Mouse (Mus musculus) left cerebral cortex, adult 11 months (tissue): ENCODE data around the gene Sned1.
"Not testable (repeated sequence)": the region's sequence is repeated elsewhere in the genome, so short reads cannot be mapped to it uniquely, and the experiment has no call there.

Source experiments
- DNase-seq: peaks from one replicate; pipeline ENCODE4 v3.0.0; 2022; ENCODE audit warnings: low spot score

Gene Sned1

DNA sequence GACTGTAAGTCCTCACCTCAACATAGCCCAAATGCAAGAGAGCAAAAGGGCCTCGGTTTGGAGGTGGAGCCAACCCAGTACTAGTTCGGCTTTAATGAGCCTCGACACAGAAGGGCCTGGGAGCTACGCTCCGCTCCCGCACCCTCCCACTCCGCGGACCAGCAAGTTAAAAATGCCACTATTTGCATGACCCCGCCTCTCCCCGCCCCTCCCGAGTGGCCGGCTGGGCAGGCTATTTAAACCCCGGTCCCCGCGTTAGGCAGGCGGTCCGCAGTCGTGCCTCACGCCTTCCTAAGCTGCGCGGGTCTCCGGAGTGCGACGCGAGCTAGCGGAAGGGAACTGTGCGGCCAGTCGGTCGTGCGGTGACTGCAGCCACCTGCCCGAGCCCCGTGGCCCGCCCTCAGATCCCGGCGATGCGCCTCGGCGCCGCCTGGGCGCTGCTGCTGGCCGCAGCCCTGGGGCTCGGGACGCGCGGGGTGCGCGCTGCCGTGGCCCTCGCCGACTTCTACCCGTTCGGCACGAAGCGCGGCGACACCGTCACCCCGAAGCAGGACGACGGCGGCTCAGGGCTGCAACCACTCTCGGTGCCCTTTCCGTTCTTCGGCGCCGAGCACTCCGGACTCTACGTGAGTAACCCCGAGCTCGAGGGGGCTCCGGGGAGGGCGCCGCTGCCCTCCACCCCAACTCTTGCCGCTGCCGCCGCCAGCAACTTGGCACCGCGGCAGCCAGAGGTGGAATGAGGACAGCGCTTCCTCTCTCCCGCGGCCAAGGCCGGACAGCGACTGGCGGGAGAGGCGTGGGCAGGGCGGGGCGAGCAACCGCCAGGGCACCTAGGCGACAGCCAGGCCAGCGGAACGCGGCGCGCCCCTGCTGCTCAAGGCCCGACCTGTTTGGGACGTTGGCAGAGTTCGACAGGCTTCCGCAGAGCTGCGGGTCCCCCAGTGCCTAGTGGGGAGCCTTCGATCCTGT lies at the start of gene Sned1:
TSS of gene Sned1 (plus strand) at position 266 of the 969 bp plus-strand sequence.
- DNase-seq: peak; percentile 44

DNA sequence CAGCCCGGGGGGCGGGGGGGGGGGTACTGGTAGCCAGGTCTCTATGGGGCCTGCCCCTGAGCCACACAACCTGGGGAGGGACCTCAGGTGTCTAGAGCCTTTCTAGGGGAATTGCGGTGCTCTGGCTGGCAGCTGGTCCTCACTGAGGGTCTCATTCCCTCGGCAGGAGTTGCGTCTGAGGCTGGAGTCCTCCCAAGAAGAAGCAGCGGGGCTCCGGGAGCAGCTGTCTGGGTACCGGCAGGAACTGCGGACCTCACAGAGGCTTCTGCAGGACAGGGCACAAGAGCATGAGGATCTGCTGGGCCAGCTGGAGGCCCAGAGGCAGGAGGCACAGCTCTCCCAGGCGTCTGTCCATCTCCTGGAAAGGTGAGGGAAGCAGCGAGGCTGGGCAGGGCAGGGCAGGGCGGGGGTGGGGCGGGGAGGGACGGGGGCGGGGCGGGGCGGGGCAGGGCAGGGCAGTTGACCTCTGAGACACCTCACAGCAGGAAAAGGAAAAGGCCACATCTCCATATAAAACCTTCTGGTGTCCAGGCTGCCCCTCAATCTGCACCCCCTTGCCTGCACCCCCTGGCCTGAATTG lies 44.8 kb upstream of the Sned1 start:
- DNase-seq: no peak

DNA sequence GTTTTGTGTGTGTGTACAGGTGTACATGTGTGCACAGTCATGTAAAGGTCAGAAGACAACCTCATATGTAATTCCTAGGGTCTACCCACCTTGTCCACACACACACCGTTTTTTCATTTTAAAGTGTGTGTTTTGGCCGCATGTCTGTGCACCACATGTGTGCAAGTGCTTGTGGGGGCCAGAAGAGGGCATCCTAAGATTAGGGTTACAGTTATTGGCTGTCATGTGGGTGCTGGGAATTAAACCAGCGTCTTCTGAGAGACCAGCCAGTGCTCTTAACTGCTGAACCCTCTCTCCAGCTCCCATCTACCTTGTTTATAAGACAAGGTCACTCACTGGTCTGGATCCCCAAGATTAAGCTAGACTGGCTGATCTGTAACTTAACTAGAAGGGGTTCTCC lies 40.7 kb upstream of the Sned1 start:
- DNase-seq: no peak

DNA sequence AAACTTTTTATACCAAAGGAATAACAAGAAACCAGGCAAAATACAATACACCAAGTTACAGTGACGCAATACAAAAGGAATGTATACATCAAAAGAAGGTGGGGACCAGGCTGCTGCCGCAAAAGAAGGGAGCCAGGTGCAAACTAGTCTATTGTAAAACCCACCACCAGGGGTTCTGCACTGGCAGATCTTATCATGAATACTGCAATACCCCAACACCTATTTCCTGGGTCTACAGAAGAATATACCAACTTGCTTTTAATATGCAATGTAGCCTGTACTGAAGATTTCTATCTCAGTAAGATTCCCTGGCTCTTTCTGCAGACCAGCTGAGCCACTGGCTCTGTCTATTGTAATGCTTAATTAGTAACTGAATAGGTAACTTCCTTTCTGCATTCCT lies 38.2 kb upstream of the Sned1 start:
- DNase-seq: not testable (repeated sequence)

DNA sequence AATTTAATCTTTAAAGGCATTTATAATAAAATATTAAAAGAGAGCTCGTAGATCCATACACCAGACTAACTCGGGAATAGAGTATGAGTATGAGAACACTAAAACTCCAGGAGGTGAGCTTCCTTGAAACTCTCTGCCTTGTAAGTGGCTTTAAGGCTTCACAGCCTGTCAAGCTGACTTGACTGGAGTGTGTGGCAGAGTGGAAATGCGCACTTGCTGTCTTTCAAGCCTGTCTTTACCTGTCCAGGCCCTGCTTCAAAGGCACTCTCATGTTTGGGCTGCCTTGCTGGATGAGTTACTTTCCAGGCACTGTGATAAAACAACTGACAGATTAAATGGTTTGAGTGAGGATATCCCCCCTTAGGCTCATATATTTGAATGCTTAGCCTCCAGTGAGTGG lies 37.7 kb upstream of the Sned1 start:
- DNase-seq: no peak

- DNase-seq: no peak
These were observed 29.2 kb upstream of the Sned1 start for GRCm38 (mm10) chr1:93206277-93206970.

DNA sequence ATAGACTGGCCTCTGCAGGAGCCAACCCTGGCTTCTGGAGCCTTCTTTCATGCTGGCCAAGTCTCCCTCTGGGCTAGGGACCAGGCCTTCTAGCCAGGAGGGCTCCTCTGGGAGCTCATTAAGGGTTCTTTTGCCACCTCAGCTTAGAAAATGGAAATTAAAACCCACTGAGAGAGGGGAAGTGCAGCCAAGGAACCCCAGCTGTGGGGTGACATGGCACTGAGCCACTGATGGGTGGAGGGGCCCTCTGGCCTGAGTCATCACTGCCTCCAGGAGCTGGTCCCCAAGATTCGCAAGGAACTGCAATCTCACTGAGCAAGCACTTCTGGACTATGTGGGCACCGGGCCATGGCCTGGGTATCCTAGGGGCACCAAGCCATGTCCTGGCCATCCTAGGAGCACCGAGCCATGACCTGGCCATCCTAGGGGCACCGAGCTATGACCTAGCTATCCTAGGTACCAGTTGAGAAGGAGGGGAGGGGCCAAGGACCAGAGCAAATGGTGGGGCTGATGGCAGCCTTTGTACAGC lies 28.0 kb upstream of the Sned1 start:
- DNase-seq: no peak

DNA sequence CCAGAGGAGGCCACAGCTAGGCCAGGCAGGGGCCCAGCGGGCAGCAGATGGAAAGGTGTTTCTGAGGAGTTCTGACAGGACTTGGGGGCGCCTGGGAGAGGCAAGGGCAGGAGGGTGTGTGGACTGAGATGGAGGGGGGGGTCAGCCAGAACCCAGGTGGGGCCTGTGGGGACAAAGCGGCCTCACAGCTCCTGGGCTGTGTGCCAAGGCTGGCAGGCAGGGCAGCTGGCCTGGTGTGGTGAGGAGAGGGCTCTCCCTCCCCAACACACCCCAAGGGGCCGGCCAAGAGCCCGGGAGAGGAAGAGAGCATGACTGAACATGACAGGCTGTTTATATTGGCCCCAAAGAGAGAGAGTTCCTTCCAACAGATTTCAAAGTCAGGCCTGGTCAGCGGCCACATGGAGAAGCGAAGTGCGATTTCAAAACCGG lies 25.4 kb upstream of the Sned1 start:
- DNase-seq: peak; percentile 53

GRCm38 (mm10) chr1:93211019-93211418 lies 24.6 kb upstream of the Sned1 start:
- no peak for DNase-seq

GRCm38 (mm10) chr1:93211549-93212220 lies 24.0 kb upstream of the Sned1 start:
- no peak for DNase-seq

- no peak for DNase-seq
These were observed 23.2 kb upstream of the Sned1 start for GRCm38 (mm10) chr1:93212441-93212840.

- DNase-seq: no peak
These were observed 21.0 kb upstream of the Sned1 start for GRCm38 (mm10) chr1:93214612-93215011.

- DNase-seq: no peak
These were observed 18.7 kb upstream of the Sned1 start for GRCm38 (mm10) chr1:93216839-93217497.

DNA sequence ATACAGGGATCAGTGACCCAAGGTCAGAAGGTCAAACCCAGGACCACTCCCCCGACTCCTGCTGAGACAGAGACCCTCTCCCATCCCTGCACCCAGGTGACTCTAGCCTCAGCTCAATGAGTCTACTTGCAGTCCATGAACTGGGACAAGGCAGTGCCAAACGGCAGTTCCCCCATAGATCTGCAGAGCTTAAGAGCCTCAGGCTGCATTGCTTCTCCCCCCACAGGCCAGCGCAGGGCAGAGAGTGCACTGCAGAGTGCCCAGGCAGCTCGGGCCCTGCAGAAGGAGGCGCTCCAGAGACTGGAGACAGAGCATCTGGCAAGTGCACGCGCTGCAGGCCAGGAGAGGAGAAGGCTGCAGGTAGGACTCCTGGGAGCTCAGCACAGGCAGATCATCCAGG lies 18.1 kb upstream of the Sned1 start:
- no peak for DNase-seq

DNA sequence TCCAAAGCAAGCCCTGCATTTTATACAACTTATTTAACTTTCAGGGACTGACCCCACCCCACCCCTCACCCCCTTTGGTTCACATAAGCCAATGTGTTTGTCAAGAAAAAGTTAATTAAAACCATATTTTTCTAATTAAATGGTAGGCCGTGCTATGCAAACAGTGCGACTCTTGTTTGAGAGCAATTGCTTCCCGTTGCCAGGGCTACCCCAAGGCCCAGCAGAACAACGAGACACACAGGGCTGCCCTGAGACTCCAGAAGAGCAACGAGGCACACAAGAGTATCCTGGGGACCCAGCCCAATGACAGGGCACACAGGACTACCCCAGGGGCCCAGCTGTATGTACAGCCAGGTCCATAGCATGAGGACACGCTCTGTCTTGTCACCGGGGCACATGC lies 14.9 kb upstream of the Sned1 start:
- DNase-seq: no peak

- DNase-seq: no peak
These were observed 11.7 kb upstream of the Sned1 start for GRCm38 (mm10) chr1:93223972-93224371.

GRCm38 (mm10) chr1:93225226-93225625 lies 10.4 kb upstream of the Sned1 start:
- no peak for DNase-seq

DNA sequence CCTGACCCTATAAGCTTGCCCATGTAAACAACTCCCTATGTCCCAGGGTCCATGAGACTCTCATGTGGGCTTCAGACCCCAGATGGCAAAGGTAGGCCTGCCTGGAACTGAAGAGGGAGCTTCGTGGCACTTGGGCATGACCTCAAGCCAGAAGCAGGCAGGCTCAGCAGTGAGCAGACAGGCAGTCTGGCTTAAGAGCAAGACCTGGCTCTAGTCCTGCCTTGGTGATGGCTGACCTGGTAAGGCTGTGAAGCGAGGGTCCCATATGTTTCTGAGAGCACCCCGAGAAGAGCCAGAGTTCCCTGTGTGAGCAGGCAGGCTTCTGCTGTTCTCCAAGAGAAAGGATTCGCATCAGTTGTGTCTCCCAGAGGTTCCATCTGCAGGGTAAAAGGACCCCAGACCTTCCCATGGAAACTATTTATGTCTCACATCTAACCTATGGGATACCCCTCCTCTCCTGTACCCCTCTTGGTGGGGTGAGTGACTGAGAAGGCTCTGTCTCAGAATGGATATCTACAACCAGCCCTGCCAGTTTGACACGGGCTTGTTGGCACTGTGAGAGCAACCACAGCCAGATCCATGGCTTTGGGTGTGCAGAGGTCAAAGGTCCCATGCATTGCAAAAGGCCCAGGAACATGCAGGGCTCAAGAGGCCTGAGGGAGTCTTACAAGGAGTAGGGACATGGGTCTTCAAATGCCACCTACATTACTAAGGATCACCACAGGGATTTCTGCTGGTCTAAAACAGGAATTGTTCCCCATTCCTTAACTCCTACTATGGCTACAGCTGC lies 9.7 kb upstream of the Sned1 start:
- no peak for DNase-seq

- DNase-seq: no peak
These were observed 8.2 kb upstream of the Sned1 start for GRCm38 (mm10) chr1:93227303-93227975.

DNA sequence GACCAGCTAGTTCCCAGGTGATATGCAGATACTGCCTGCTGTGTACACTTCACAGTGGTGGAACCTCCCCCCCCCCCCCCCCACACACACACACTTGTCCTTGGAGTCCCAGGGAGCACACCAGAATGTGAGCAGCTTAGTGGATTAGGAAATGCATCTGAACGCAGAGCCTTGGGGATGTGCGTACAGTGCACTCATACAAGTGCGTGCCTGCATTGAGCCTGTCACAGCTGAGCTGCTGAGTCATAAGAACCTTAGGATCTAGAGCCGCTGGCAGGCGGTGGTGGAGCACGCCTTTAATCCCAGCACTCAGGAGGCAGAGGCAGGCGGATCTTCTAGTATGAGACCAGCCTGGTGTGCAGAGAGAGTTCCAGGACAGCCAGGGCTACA lies 7.7 kb upstream of the Sned1 start:
- no peak for DNase-seq
